Mouse (Mus musculus): ENCODE measurements around the gene Olfr1173. TPM values are rescaled to one million over a fixed set of nuclear protein-coding genes. Genes with fewer than 3 reads are reported as not detected.

Olfr1173 gene
- total RNA-seq (2014; fragmentation: Nextera tagmentation) (not detected in 2 replicates), total RNA-seq (2017) (not detected in 2 replicates)

- no peak for ATAC-seq (replicated peaks; ENCODE audit: poor library complexity, severe bottlenecking)
These were observed at the start of gene Olfr1173 for GRCm38 (mm10) chr2:88279775-88280174. Gene Olfr1173 (minus strand): TSS chr2:88279875.

GRCm38 (mm10) chr2:88327115-88327514 is 47.4 kb upstream of the Olfr1173 start, which contains the start of gene Olfr1175-ps:
Gene Olfr1175-ps (minus strand): TSS chr2:88327215.
- ATAC-seq (replicated peaks; ENCODE audit: poor library complexity, severe bottlenecking), result no peak

DNA sequence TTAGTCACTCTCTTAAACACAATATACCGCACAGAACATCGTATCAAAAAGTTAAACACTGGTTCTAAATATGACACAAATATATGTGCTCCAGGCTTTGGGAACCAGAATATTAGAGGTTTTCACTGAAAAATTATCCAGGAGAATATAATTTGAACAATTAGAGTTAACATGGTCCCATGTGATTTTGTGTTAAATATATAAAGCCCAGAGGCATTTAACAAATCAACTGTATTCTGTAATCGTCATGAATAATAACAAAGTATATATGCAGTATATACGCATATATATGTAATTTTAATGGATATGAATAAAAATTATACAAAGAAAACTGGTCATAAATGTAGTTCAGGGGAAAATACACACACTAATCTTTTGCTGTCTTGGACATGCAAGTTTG is 35.4 kb upstream of the Olfr1173 start, which contains the start of gene Olfr1174-ps:
Olfr1174-ps (minus strand) TSS at position 101 of the 400 bp plus-strand sequence.
- no peak for ATAC-seq (replicated peaks; ENCODE audit: poor library complexity, severe bottlenecking)

GRCm38 (mm10) chr2:88228234-88228633 is 51.4 kb downstream of the Olfr1173 start, which contains the start of gene Olfr1170:
Gene Olfr1170 (minus strand): TSS chr2:88228334.
- no peak for ATAC-seq (replicated peaks; ENCODE audit: poor library complexity, severe bottlenecking)

Other genes with a start within 250 kb of the Olfr1173 start
- gene Olfr73, start 242.2 kb downstream of the Olfr1173 start, total RNA-seq (2014; fragmentation: Nextera tagmentation), result not detected in 2 replicates
- gene Olfr73, start 242.2 kb downstream of the Olfr1173 start, total RNA-seq (2017), result not detected in 2 replicates
- not detected in 2 replicates for gene Olfr1162, start 228.7 kb downstream of the Olfr1173 start, total RNA-seq (2014; fragmentation: Nextera tagmentation)
- not detected in 2 replicates for gene Olfr1162, start 228.7 kb downstream of the Olfr1173 start, total RNA-seq (2017)
- not detected in 2 replicates for gene Olfr1163, start 208.0 kb downstream of the Olfr1173 start, total RNA-seq (2014; fragmentation: Nextera tagmentation)
- gene Olfr1163, start 208.0 kb downstream of the Olfr1173 start, total RNA-seq (2017), result not detected in 2 replicates
- gene Olfr1164, start 185.9 kb downstream of the Olfr1173 start, total RNA-seq (2014; fragmentation: Nextera tagmentation), result not detected in 2 replicates
- not detected in 2 replicates for gene Olfr1164, start 185.9 kb downstream of the Olfr1173 start, total RNA-seq (2017)
- not detected in 2 replicates for gene Olfr1166, start 151.6 kb downstream of the Olfr1173 start, total RNA-seq (2014; fragmentation: Nextera tagmentation)
- gene Olfr1166, start 151.6 kb downstream of the Olfr1173 start, total RNA-seq (2017), result not detected in 2 replicates
- gene Olfr1167, start 124.7 kb downstream of the Olfr1173 start, total RNA-seq (2014; fragmentation: Nextera tagmentation), result not detected in 2 replicates
- not detected in 2 replicates for gene Olfr1167, start 124.7 kb downstream of the Olfr1173 start, total RNA-seq (2017)
- not detected in 2 replicates for gene Olfr1168, start 98.0 kb downstream of the Olfr1173 start, total RNA-seq (2014; fragmentation: Nextera tagmentation)
- not detected in 2 replicates for gene Olfr1168, start 98.0 kb downstream of the Olfr1173 start, total RNA-seq (2017)
- not detected in 2 replicates for gene Olfr1170, start 51.5 kb downstream of the Olfr1173 start, total RNA-seq (2014; fragmentation: Nextera tagmentation)
- gene Olfr1170, start 51.5 kb downstream of the Olfr1173 start, total RNA-seq (2017), result not detected in 2 replicates
- not detected in 2 replicates for gene Olfr1174-ps, start 35.3 kb upstream of the Olfr1173 start, total RNA-seq (2014; fragmentation: Nextera tagmentation)
- gene Olfr1174-ps, start 35.3 kb upstream of the Olfr1173 start, total RNA-seq (2017), result not detected in 2 replicates
- not detected in 2 replicates for gene Olfr1175-ps, start 47.3 kb upstream of the Olfr1173 start, total RNA-seq (2014; fragmentation: Nextera tagmentation)
- gene Olfr1175-ps, start 47.3 kb upstream of the Olfr1173 start, total RNA-seq (2017), result not detected in 2 replicates
- not detected in 2 replicates for gene Olfr1176, start 56.8 kb upstream of the Olfr1173 start, total RNA-seq (2014; fragmentation: Nextera tagmentation)
- not detected in 2 replicates for gene Olfr1176, start 56.8 kb upstream of the Olfr1173 start, total RNA-seq (2017)
- not detected in 2 replicates for gene Olfr1177-ps, start 66.6 kb upstream of the Olfr1173 start, total RNA-seq (2014; fragmentation: Nextera tagmentation)
- gene Olfr1177-ps, start 66.6 kb upstream of the Olfr1173 start, total RNA-seq (2017), result not detected in 2 replicates
- gene Olfr1178, start 107.2 kb upstream of the Olfr1173 start, total RNA-seq (2014; fragmentation: Nextera tagmentation), result not detected in 2 replicates
- not detected in 2 replicates for gene Olfr1178, start 107.2 kb upstream of the Olfr1173 start, total RNA-seq (2017)
- gene Olfr1179, start 126.6 kb upstream of the Olfr1173 start, total RNA-seq (2014; fragmentation: Nextera tagmentation), result not detected in 2 replicates
- not detected in 2 replicates for gene Olfr1179, start 126.6 kb upstream of the Olfr1173 start, total RNA-seq (2017)
- not detected in 2 replicates for gene Olfr1180, start 139.3 kb upstream of the Olfr1173 start, total RNA-seq (2014; fragmentation: Nextera tagmentation)
- gene Olfr1180, start 139.3 kb upstream of the Olfr1173 start, total RNA-seq (2017), result not detected in 2 replicates
- not detected in 2 replicates for gene Olfr1181, start 146.3 kb upstream of the Olfr1173 start, total RNA-seq (2014; fragmentation: Nextera tagmentation)
- gene Olfr1181, start 146.3 kb upstream of the Olfr1173 start, total RNA-seq (2017), result not detected in 2 replicates
- gene Gm13757, start 169.3 kb upstream of the Olfr1173 start, total RNA-seq (2014; fragmentation: Nextera tagmentation), result not detected in 2 replicates
- gene Gm13757, start 169.3 kb upstream of the Olfr1173 start, total RNA-seq (2017), result not detected in 2 replicates
- gene Olfr1183, start 175.0 kb upstream of the Olfr1173 start, total RNA-seq (2014; fragmentation: Nextera tagmentation), result not detected in 2 replicates
- not detected in 2 replicates for gene Olfr1183, start 175.0 kb upstream of the Olfr1173 start, total RNA-seq (2017)
- gene Olfr1184, start 203.7 kb upstream of the Olfr1173 start, total RNA-seq (2014; fragmentation: Nextera tagmentation), result not detected in 2 replicates
- gene Olfr1184, start 203.7 kb upstream of the Olfr1173 start, total RNA-seq (2017), result not detected in 2 replicates
- gene Olfr1185-ps1, start 213.4 kb upstream of the Olfr1173 start, total RNA-seq (2014; fragmentation: Nextera tagmentation), result not detected in 2 replicates
- not detected in 2 replicates for gene Olfr1185-ps1, start 213.4 kb upstream of the Olfr1173 start, total RNA-seq (2017)
- not detected in 2 replicates for gene Olfr1186, start 238.7 kb upstream of the Olfr1173 start, total RNA-seq (2014; fragmentation: Nextera tagmentation)
- gene Olfr1186, start 238.7 kb upstream of the Olfr1173 start, total RNA-seq (2017), result not detected in 2 replicates